Mouse (Mus musculus) embryonic facial prominence, embryonic 14.5 days (tissue): ENCODE results near the gene Carmil1. TPM values are rescaled to one million over a fixed set of nuclear protein-coding genes. Genes with fewer than 3 reads are reported as not detected.

Source experiments
- ATAC-seq: fragments of 200-750 bp; cut with Nextera tagmentation; 2 replicates; pipeline ENCODE4 v1.8.0; 2017; ENCODE audit warnings: low read depth, moderate number of reproducible peaks, moderate TSS enrichment
- DNase-seq: peaks from one replicate; pipeline ENCODE4 v3.0.0-alpha.2; 2015; ENCODE audit warnings: low spot score
- H3K27ac ChIP-seq: fragments of 300-500 bp; sonication (generic); replicated peaks from 2 replicates; pipeline ENCODE4 v1.5.1; 2014; ENCODE audit warnings: low read depth, mild to moderate bottlenecking, low read length, moderate library complexity
- H3K27me3 ChIP-seq: fragments of 300-500 bp; sonication (generic); replicated peaks from 2 replicates; pipeline ENCODE4 v1.6.1; 2014; ENCODE audit warnings: low read length; ENCODE audit not compliant: control insufficient read depth, insufficient read depth
- H3K36me3 ChIP-seq: fragments of 300-500 bp; sonication (generic); 2 replicates; pipeline ENCODE4 v1.6.1; 2014; ENCODE audit warnings: low read length, mixed read lengths; ENCODE audit not compliant: control insufficient read depth, insufficient read depth
- H3K4me1 ChIP-seq: fragments of 300-500 bp; sonication (generic); 2 replicates; pipeline ENCODE4 v1.6.1; 2014; ENCODE audit warnings: antibody characterized with exemption, low read length; ENCODE audit not compliant: control insufficient read depth, insufficient read depth
- H3K4me2 ChIP-seq: fragments of 300-500 bp; sonication (generic); 2 replicates; pipeline ENCODE4 v1.6.1; 2014; ENCODE audit warnings: low read depth, mild to moderate bottlenecking, low read length, moderate library complexity, mixed read lengths
- H3K4me3 ChIP-seq: fragments of 300-500 bp; sonication (generic); 2 replicates; pipeline ENCODE4 v1.5.1; 2014; ENCODE audit warnings: low read depth, mild to moderate bottlenecking, low read length
- H3K9ac ChIP-seq: fragments of 300-500 bp; sonication (generic); 2 replicates; pipeline ENCODE4 v1.6.1; 2014; ENCODE audit warnings: low read depth, mild to moderate bottlenecking, low read length, moderate library complexity, mixed read lengths
- H3K9me3 ChIP-seq: fragments of 300-500 bp; sonication (generic); 2 replicates; pipeline ENCODE4 v1.6.1; 2016; ENCODE audit warnings: low read length; ENCODE audit not compliant: control insufficient read depth
- WGBS: fragments of 180-500 bp; shearing (Covaris S2); extraction: QIAGEN DNeasy Blood & Tissue Kit; methylation state at CpG from one replicate; pipeline ENCODE4 v1.1.7; 2014; 5-methylcytosine and 5-hydroxymethylcytosine counted together
- polyA plus RNA-seq: library from polyadenylated mRNA; unstranded; fragments of >200 nt; fragmentation: Nextera tagmentation; extraction: Ambion mirVana; gene quantifications from 2 replicates; pipeline ENCODE4 v1.2.1, GENCODE M21; 2014

Carmil1 gene
- polyA plus RNA-seq, 1 experiment from 2014 or later, result 31.3 TPM

DNA sequence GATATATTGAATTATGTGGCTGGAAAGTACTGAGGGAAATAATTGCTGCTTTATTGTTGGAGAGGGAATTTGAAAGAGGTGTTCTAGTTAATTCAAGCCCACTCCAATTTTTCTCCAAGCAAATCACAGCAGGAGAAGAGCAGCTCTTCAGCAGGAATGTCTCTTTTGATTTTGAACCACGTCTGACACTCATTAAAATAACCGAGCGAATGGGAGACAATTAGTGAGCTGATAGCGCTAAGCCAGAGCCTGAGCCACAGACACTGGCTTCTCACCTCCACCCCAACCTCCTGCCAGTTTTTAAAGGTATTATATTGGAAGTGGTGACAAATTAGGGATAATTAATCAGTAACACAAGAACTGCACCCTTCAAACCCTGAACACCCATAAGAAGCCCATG lies 217.8 kb downstream of the Carmil1 start:
- peaks cover 17% of the 10 kb centered on the region for H3K36me3 ChIP-seq
- no peak overlapping the region for H3K4me3 ChIP-seq
- no peak overlapping the region for H3K9ac ChIP-seq
- 47% methylated on average over 4 of the region's 4 CpGs for WGBS
- H3K4me1 ChIP-seq, result no peaks in the 10 kb centered on the region
- no peak for ATAC-seq
- no peaks in the 10 kb centered on the region for H3K9me3 ChIP-seq
- no peak overlapping the region for H3K27ac ChIP-seq
- peak; percentile 15 for DNase-seq
- no peaks in the 10 kb centered on the region for H3K27me3 ChIP-seq
- no peak overlapping the region for H3K4me2 ChIP-seq

DNA sequence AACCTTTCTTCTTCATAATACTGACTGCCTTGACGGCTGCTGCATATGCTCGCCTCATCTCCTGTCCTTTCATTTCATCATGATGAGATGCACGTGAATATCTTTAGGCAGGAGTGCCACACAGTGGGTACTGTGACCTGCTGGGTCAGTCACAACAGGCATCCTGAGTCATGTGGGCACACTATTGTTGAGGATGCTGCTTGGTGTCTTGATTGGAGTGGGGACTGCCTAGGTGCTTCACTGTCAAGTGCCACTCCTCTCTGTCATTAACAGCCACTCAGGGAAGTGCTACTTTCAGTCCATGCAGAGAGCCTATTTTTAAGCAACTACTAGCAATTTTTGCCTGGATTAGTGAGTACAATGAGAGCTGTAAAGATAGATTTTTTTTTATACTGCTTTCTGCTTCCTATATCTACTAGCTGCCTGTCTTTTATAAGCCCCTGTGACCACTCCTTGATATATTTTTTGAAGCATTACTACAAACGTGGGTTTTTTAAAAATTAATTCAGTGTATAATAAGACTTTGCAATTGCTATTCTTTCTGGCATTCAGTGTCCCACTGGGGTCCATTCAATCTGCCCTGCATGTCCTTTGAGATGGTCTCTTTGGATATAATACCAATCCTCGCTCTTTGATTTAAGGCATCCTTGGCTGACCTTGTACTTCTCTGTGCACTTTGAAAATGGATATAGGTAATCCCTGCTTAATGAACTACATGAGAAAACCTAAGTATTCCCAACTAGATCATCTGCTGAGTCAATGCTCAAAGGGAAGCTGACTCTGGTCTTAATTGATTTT lies 225.3 kb downstream of the Carmil1 start:
- ATAC-seq (no peak), DNase-seq (no peak)
- Histone ChIP-seq H3K9me3 (no peaks in the 10 kb centered on the region), H3K4me1 (no peaks in the 10 kb centered on the region), H3K4me3 (no peak overlapping the region), H3K36me3 (no peaks in the 10 kb centered on the region), H3K27ac (no peak overlapping the region), H3K4me2 (no peak overlapping the region), H3K9ac (no peak overlapping the region), H3K27me3 (no peaks in the 10 kb centered on the region)
- WGBS, result 78% methylated on average over 5 of the region's 5 CpGs

DNA sequence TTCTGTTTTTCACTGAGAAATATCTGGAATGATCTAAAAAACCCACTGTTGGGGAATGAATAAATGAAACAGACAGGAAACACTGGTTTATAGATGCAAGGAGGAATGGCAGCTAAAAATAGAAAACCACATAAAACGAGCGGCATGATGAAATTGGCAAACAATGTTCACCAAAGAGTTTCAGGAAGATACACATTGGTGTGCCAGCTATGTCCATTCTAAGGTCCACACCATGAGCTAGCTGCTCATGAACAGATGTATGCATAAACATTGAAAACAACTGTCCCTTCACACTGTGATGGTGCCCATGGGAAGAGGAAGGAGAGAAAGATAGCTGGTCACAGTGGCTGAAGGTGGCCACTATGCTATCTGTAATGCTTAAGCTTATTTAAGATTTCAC lies 229.1 kb downstream of the Carmil1 start:
- ATAC-seq (no peak), DNase-seq (no peak)
- Histone ChIP-seq H3K36me3 (no peaks in the 10 kb centered on the region), H3K27ac (no peak overlapping the region), H3K4me2 (no peak overlapping the region), H3K27me3 (no peaks in the 10 kb centered on the region), H3K9ac (no peak overlapping the region), H3K4me1 (no peaks in the 10 kb centered on the region), H3K9me3 (no peaks in the 10 kb centered on the region), H3K4me3 (no peak overlapping the region)
- 85% methylated on average over 2 of the region's 2 CpGs for WGBS

DNA sequence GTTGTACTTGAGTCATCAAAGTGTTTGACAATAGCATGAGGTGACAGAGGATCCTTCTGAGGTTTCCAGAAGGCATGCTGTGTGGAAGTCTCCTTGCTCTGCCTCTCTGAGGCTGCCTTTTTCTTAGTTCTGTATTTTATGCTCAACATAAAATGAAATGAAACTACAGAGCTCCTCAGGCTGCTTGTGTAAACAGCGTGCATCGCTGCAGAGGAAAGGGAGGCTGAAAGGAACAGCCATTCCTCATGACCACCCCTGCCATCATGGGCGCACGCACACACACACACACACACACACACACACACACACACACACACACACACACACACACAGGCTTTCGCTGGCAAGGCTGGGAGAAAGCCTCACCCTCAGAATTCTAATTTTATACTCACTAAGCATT lies 230.3 kb downstream of the Carmil1 start:
- 91% methylated on average over 5 of the region's 5 CpGs for WGBS
- Histone ChIP-seq H3K4me1 (no peaks in the 10 kb centered on the region), H3K36me3 (no peaks in the 10 kb centered on the region), H3K4me2 (no peak overlapping the region), H3K9me3 (no peaks in the 10 kb centered on the region), H3K27me3 (no peaks in the 10 kb centered on the region), H3K9ac (no peak overlapping the region), H3K4me3 (no peak overlapping the region), H3K27ac (no peak overlapping the region)
- ATAC-seq, result no peak
- DNase-seq, result no peak

DNA sequence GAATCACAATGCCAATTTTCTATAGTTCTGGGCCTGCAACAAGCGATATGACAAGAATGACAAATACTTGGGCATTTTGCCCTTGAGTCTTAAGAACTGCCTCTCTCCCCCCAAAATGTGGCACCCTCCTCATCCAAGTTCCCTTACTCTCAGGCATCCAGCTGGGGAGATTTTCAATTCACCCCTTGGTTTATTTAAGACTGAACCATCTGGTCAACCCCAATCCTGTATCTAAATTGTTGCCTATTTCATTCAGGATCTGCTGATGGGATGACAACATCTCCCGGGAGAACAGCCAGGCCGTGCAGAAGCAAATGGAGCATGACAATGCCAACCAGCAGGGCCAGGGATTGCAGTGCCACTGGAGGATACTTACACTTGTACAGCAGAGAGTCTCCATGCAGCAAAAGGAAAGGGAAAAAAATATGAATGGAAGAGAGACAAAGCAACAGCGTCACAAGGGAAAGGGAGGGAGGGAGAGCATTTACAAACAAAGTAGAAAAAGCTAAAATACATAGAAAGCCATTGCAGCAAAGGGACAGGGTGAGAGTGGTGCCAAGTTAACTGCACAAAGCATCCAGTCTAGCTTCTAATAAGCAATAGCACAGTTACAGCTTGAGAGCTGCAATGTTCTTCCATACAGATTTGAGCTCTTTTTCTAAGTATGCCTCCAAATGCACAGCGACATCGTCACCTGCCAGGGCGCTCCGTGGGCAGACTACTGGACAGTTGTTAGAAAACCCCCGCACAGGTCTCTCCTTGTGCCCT lies 231.1 kb downstream of the Carmil1 start:
- 74% methylated on average over 9 of the region's 9 CpGs for WGBS
- DNase-seq, result peak; percentile 73

DNA sequence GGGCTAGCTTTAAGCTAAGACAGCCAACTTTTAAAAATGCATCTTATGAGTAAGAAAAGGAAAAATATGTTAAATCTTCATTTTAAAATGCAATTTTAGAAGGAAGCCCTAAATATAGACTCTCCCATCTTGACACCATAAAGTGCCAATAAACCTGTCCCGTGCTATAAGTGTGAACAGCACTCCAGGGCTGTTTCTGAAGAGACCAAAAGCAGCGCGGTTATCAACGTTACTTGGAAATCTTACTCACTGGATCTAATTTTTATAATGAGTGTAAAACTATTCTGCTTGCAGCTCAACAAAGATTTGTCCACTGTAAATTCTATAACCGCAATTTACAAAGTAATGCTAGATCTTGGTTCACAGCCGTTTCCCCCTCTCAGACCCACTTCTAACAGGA lies 232.0 kb downstream of the Carmil1 start:
- Histone ChIP-seq H3K27me3 (no peaks in the 10 kb centered on the region), H3K4me1 (no peaks in the 10 kb centered on the region), H3K4me3 (no peak overlapping the region), H3K4me2 (no peak overlapping the region), H3K27ac (no peak overlapping the region), H3K9me3 (no peaks in the 10 kb centered on the region), H3K9ac (no peak overlapping the region), H3K36me3 (peaks cover 5% of the 10 kb centered on the region)
- 76% methylated on average over 6 of the region's 6 CpGs for whole genome bisulfite sequencing
- ATAC-seq (no peak), DNase-seq (no peak)

More for the DNA sequence above, 231.1 kb downstream of the Carmil1 start:
- Histone ChIP-seq H3K9me3 (no peaks in the 10 kb centered on the region), H3K4me1 (no peaks in the 10 kb centered on the region), H3K27me3 (no peaks in the 10 kb centered on the region), H3K9ac (no peak overlapping the region), H3K36me3 (no peaks in the 10 kb centered on the region), H3K4me2 (no peak overlapping the region), H3K27ac (no peak overlapping the region; the same call in 1 of the 2 replicates), H3K4me3 (no peak overlapping the region)
- ATAC-seq, result no peak

DNA sequence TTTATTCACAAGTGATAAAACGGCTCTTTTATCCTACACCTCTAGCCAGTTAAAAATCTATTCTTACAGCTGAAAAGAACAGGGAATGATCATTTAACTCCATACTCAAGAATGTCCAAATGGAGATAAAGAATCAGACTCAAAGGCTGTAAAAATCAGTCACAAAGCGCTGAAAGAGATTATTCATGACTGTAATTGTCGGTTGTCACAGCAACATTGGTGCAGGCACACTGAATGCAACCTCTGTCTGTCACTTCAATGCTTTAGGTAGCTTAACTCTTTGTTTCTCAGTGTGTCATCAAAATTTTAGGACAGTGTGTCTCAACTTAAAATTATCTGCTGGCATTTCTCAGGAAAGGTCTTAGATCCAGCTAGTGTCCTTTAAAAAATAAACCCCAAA lies 235.3 kb downstream of the Carmil1 start:
- DNase-seq (no peak), ATAC-seq (no peak)
- no peaks in the 10 kb centered on the region for H3K9me3 ChIP-seq
- no peak overlapping the region for H3K4me2 ChIP-seq
- no peaks in the 10 kb centered on the region for H3K4me1 ChIP-seq
- no peak overlapping the region for H3K9ac ChIP-seq
- H3K27me3 ChIP-seq, result no peaks in the 10 kb centered on the region
- no peak overlapping the region for H3K27ac ChIP-seq
- H3K36me3 ChIP-seq, result peaks cover 26% of the 10 kb centered on the region
- no peak overlapping the region for H3K4me3 ChIP-seq
- 67% methylated on average over 3 of the region's 3 CpGs for WGBS

DNA sequence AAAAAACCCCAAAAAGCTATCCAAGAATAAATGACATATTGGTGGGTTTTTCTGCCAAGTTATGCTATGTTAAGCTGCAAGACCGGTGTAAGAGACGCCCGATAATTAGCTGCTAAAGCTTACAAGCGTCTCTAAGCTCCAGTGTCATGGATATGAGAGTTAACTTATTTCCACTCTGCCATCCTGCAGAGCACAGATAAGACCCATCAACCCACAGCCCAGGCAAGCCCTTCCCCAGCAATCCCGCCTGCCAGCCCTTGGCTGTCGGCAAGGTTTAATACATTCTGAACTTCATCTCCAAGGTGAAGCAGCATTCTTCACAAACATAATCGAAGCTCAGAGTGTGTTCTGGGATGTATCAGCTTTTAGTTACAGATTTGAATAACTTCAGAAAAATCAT lies 240.4 kb downstream of the Carmil1 start:
- 80% methylated on average over 7 of the region's 7 CpGs for WGBS
- DNase-seq (no peak), ATAC-seq (no peak)
- H3K27ac ChIP-seq, result no peak overlapping the region
- no peaks in the 10 kb centered on the region for H3K4me1 ChIP-seq
- peaks cover 33% of the 10 kb centered on the region for H3K36me3 ChIP-seq
- no peak overlapping the region for H3K9ac ChIP-seq
- H3K9me3 ChIP-seq, result no peaks in the 10 kb centered on the region
- no peak overlapping the region for H3K4me3 ChIP-seq
- no peaks in the 10 kb centered on the region for H3K27me3 ChIP-seq
- no peak overlapping the region for H3K4me2 ChIP-seq
